Mouse (Mus musculus): ENCODE results near the gene Becn1.

- TF ChIP-seq POLR2A (IDR thresholded peaks at IDR 0.05; ENCODE audit: borderline replicate concordance, control insufficient read depth, low read depth, low read length) (no peak), CTCF (IDR thresholded peaks at IDR 0.05; ENCODE audit: control insufficient read depth, insufficient read depth, low read length) (no peak)
Observed at GRCm38 (mm10) chr11:101347083-101347775, 45.1 kb upstream of the Becn1 start.
